Mouse (Mus musculus) layer of hippocampus, adult 9-10 months (tissue): ENCODE data around the gene Mgll.

Experiments used
- DNase-seq: peaks from one replicate; pipeline ENCODE4 v3.0.0; 2022; ENCODE audit warnings: low spot score

Mgll gene

DNA sequence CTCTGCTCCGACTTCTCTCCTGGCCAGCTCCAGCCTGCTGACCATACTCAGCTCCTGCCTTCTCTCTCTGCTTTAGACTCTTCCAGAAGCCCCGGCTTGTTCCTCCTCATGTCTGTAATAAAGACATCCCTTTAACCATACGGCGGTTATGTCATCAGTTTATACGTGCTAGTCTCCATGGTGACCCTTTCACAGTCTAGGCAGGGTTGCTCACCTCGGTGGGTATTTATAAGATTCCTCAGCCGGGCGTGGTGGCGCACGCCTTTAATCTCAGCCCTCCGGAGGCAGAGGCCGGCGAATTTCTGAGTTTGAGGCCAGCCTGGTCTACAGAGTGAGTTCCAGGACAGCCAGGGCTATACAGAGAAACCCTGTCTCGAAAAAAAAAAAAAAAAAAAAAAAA lies 51.1 kb downstream of the Mgll start:
- DNase-seq: no peak

DNA sequence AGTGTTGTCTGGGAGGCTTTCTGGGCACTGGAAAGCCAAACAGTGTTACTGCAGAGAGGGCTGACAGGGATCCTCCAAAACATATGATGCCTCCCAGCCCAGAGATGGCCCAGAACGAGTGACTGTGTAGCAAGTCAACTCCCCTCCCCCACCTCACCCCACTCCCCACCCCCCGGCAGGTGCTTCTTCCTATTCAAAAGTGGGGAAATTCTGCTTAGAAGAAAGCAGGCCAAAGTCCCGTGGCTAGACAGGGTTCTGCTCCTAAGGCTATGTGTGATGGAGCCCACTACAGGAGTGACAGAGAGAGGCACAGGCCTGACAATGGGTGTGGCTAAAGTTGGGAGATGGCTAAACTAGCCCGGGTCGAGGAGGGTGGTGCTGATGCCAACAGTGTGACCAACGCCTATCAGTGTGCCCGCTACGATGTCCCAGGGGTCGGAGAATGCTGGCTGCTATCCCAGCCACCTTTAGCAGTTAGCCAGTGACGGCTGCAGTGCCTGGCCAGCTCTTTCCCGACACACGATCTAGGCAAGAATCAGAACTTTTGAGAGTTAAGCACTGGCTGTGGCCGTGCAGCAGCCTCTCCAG lies 52.2 kb downstream of the Mgll start:
- DNase-seq: no peak

DNA sequence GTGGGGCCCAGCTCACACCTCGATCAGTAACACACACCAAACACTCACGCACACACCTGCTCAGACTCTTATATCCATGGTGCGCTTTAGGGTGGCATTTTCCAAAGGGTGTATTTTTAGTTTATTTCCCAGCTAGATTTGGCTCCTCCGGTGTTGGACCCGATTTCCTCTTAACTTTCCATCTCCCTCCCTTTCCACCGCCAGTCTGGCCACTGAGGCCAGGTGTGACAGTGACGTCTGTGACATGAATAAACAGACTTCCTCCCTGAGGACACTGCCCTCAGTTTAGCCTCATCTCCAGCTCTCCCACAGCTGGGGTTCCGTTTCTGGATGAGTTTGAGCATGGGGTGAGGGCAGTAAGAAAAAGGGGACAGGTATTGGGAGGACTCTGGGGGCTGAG lies 52.8 kb downstream of the Mgll start:
- no peak for DNase-seq

DNA sequence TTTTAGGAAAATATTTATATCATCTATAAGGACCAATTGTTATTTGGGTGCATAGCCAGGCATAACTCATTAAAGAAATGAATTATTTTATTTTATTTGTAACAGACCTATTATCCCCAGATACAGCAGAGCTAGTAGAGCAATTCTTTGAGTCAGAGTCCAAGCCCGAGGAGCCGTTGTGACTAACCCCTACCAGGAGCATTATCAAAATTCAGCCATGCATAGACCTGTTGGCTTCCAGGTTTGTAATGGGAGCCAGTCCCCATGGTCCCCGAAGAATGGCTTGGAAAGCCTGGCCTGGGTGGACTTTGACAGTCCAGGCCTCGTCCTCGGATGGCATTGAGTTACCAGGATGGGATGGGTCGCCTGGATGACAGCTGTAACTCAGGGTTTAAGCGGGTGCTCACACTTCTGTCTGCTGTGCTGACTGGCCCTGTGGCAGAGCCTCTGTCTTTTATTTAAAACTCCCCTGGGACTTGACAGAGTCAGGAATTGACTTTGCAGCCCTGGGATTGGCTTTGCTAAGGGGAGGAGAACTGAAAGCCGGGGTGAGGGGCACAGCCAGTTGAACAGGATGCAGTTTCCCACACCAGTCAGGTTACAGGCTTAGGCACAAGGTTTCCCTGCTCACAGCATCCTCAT lies 54.0 kb downstream of the Mgll start:
- DNase-seq: no peak

DNA sequence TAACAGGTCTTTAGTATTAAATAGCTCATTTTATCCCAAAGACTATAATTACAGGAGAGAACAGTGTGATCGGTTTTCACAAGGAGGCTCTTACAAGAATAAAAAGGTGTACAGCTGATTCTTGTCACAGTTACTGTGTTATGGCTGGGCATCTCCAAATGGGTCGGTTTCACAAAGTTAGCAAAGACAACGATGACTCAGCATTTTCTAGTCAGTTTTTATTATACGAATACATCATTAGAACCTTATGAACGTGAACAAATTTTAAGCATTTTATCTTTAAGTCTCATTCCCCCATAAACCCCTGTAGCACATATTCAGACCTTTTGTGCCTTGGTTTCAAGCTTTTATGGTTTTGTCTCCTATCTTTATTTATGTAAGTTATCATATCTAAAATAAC lies 55.5 kb downstream of the Mgll start:
- no peak for DNase-seq

DNA sequence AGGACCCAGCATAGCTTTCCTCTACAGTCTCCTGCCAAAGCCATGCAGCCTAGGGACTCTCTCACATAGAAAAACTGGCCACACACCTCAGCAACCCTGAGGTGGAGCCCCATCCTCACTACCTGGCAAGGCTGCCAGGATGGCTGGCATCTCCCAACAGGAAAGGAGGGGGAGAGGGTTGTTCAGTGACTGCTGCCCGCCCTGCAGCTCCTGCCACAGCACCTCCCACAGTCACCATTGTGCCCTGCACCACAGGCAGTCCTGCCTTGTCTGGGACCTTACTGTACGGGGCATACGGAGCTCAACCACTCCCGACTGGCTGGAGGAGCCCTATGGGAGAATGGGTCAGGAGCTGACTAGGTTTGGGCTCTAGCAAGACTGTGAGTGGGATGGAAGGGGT lies 57.7 kb downstream of the Mgll start:
- DNase-seq: no peak

DNA sequence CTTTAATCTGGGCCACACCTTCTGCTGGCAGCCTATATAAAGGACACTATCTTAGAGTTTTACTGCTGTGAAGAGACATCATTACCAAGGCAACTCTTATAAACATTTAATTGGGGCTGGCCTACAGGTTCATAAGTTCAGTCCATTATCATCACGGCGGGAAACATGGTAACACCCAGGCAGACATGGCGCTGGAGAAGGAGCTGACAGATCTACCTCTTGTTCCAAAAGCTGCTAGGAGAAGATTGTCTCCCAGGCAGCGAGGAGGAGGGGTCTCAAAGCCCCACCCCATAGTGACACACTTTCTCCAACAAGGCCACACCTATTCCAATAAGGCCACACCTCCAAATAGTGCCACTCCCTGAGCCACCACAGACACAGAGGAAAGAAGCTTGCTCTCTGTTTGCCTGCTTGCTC lies 58.8 kb downstream of the Mgll start:
- DNase-seq: no peak

DNA sequence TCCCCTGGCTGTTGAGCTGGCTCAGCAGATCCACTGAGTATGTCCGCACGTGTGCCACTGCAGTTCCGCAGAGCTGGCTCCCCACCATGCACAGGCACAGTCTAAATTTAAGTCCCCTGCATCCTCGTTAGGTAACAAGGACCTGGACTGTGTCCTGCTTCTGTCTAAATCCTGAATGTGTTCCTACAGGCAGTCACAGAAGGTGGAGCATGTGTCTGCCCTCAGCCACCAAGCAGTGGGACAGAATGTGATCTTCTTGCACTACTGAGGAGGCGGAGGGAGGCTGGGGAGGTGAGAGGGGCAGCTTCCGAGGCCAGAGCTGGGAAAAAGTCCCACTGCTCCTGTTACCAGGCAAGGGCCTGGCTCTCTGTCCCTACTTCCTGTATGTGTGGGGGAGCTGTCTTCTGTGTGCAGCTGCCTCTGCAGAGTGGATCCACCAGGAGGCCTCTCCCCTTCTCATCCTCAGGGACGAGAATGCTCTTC lies 60.5 kb downstream of the Mgll start:
- DNase-seq: no peak

DNA sequence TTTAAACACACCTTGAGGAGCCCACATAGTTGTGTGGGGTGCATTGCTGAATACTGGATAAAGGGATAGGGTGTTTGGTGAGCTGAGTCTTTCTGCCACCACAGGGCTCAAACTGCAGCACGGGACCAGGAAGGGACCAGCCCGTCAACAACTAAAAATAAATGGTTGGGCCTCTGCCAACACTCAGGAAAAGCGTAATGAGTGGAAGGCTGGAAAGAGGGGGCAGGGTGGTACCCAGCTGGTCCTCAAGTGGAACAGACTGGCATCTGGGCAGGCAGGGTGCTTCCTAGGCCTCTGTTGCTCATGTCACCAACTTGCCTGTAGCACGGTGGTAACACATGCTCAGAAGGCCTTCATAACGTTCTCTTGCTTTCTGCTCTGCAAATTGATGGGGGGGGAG lies 61.1 kb downstream of the Mgll start:
- no peak for DNase-seq

DNA sequence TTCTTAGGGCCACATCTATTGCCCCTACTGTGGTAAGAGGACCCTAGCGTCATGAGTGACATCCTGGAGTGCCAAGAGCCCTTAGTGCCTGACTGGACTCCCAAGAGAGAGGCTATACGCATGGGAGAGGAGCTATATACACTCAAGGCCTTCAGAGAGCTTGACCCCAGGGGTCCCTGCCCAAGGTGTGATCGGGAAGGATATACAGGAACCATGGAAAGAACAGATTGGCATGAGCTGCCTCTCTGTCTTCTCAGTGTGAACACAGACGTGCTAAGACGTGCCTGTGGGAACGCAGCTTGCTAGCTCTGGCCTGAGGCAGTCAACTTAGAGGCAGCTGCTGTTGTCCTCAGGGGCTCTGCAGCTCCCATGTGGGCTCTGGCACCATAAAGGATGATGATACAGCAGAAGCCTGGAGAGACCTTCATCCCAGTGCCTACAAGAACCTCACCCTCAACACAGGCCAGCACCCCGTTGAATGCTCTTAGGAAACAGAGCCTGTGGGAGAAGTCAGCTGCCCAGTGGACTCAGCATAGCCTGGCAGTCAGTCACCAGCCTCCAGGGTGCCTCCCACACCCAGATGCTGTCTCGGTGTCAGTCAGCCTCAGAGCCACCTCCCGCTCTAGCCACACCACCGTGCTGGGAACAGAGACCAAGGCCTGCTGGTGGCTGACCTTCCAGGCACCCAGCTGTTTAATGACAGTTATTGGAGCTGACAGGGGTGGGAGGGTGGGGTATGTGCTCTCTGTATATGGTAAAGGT lies 61.8 kb downstream of the Mgll start:
- DNase-seq: no peak

DNA sequence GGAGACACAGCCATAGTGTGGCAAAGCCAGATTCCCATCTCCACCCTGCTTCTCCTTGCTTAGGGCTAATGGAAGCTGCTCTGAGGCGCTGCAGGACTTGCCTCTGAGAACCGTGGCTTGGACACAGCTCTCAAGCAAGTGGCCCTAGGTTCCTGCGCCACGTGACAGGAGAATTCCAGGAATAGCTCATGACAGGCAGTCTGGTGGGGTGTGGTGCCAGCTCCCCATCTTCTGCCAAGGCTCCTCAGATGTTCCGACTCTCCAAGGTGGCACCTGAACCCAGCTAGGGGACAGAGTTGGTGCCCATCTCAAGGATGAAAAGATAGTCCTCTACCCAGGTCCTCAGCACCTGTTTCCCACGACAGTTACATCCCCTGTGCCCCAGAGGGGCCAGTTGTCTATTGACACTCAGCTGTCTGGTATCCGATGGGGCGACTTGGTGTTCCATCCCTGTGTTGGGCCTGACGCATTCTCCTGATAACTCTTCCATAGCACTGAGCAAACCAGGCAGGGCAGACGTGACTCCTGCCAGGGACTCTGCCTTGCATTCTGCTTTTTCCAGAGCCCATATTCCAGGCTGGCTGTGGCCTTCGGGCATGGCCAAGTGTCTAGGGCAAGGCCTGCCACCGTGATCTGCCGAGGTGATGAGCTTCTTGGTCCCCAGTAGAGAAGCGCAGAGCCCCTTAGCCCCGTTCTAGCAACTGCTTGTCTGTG lies 62.7 kb downstream of the Mgll start:
- DNase-seq: no peak

DNA sequence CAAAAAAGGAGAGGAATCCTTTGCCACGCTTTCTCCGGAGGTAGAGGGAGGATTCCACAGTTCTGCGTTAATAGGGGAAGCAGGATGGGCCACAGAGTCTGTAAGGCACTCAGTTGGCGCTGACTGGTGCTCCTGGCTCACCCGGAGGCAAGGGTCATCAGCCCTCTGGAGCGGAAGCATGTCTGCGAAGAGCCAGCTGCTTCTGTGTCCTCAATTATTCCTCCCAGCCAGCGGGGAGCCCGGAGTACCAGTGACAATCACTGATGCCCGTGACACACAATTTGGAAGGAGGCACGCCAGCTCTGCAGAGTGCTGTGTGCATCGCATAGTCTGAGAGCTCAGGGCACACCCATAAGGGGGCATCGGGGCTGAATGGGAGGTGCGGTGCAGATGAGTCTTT lies 63.3 kb downstream of the Mgll start:
- no peak for DNase-seq

DNA sequence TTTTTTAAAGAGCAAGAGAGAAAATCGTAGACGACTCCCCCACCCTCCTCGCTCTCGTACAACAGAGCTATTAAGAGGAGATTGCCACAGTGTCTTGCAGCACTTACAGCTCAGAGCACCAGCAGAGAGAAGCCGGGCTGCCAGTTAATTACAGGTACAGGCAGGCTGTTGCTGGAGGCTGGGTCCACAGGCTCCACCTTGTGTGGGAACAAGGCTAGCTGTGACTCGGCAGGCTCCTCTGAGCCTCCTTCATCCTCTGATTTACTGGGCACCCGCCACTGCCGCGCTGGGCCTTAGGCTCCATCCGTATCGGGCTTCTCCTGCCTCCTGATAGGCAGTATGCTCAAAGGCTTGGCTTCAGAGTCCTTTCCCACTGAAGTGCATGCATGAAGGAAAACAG lies 64.0 kb downstream of the Mgll start:
- no peak for DNase-seq

DNA sequence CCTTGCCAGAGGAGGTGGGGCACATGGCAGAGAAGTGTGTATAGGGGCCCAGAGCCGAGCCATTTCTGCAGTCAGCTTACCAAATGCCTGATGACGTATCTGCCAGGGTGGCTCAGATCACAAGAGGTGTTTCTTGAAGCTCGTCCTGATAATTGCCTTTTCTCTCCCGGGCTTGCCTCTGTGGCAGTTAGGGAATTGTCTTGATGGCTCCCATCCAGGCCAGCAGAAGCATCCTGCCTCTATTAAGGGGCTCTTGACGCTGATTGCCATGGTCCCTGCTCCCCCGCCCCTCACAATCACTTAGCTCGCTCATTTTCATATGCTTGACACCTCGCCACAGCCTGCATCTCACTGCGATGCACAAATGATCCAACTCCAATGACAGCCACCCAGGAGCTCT lies 67.1 kb downstream of the Mgll start:
- no peak for DNase-seq

DNA sequence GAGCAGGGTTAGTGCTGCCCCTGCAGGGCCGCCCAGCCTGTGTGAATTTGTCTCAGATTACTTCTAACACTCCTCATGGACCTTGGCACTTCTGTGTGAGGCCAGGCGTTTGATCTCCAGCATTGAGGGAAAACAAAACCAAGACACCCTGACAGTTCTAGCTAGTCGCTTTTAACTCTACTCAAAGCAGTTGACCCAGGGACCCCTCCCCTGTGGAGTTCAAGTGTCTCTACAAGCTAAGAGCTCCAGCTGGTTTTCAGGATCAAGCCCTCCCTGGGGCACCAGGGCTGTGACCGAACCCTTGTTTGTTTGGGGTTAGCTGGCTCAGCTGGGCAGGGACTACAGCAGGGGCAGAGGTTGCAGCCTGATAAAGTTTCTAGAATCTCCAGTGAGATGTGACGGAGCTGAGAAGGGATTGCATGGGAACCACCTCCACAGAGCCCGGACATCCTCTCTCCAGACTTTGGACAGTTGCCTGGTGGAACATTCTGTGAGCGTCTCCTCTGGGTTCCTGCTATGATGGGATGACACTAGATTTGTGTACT lies 68.0 kb downstream of the Mgll start:
- DNase-seq: no peak

DNA sequence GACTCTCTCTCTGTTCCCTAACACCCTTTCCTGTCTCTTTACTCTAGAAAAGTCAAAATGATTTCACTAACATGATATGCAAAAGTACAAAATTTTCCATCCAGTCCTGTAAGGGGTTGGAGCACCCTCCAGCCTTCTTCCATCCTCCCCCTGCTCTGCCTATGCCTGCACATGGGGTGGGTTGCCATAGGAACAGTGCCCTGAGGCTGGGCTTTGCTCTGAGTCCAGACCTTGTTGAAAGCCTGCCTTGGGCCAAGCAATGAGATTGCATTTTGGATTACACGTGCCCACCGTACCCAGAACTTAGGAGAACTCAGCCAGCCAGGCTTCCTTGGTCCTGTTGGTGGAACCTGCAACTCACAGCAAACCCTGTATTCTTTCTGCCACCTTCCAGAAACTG lies 69.0 kb downstream of the Mgll start:
- DNase-seq: no peak

DNA sequence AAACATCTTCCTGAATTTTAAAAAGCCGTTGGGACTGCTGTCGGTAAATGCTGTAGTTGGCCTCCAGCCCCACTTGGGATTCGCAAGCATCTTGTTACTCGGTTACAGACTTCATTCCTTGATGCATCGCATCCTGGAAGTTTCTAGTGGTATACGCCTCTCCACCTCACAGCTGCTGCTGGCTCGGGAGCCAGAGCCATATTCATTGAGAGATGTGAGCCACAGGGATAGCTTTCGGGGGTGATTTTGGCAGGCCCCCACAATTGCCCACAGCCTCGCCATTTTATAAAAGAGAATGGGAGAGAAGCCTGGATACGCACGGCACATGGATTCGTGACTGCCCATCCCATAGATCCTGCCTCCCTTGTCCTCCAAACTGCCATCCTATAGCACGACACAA lies 69.7 kb downstream of the Mgll start:
- DNase-seq: no peak

DNA sequence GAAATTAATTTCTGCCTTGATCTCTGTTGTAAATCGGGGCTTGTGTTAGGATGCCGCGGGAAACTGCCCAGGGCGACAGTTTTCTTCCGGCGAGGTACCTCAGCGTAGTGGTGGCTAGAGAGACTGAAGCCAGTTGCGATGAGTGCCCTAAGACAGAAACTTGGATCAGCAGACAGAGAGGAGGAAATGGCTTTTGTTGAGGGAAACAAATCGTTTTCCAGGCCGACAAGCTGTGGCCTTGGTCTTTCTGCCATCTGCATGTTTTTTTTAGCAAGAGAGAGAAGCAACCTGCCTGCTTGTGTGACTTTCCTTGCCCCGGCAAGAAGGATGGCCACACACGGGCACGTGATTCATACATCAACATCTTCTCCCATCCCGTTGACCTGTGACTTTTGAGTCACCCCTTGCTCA lies 70.4 kb downstream of the Mgll start:
- no peak for DNase-seq

DNA sequence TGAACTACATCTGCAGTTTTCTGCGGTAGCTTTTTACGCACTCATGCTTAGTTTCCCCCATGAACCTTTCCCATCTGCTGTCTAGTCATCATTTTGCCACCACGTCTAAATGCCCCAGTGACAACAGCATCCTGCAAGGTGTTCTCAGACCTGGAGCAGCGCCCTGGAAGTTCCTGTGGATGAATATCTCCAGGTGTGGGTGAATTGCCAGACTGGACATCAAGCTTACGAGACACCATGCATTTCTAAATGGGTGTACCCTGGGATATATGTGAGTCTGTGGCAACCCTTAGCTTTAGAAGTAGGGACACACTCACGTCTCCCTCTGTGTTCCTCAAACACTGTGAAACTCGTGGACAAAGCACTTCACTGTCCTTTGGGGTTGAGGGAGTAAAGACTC lies 76.0 kb downstream of the Mgll start:
- no peak for DNase-seq

DNA sequence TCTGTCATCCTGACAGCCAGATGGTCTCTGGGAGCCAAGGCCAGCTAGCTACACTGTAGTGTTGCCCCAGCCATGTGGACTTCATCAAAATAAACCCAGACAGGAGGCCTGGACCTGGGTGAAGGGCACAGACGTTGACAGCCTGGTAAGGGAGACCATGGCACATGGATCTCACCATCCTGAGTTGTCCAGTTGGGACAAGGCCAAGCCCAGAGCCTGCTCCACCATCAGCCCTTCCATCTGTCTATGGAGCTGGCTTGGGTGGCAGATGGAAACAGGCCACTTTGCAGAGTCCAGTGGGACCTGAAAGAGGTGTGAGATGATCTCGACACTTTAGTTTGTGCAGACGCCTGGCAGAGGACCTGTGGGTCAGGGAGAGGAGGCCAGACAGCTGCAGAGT lies 76.5 kb downstream of the Mgll start:
- no peak for DNase-seq

DNA sequence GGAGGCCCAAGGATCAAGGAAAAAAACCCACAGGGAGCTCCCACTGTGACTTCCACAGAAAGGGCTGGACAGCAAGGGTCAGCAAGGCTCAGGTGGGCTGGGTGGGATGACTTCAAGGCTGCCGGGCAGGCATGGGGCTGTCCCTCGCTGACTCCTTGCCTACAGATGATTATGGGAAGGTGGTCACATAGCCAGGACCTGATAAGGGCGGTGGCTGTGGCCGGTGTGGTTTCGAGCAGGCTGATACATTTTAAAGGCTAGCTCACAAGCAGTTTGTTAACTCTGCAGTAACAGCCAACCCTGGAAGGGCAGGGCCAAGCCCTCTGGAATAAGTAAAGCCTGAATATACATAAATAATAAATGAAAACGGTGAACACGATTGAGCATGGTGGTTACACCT lies 78.8 kb downstream of the Mgll start:
- no peak for DNase-seq

DNA sequence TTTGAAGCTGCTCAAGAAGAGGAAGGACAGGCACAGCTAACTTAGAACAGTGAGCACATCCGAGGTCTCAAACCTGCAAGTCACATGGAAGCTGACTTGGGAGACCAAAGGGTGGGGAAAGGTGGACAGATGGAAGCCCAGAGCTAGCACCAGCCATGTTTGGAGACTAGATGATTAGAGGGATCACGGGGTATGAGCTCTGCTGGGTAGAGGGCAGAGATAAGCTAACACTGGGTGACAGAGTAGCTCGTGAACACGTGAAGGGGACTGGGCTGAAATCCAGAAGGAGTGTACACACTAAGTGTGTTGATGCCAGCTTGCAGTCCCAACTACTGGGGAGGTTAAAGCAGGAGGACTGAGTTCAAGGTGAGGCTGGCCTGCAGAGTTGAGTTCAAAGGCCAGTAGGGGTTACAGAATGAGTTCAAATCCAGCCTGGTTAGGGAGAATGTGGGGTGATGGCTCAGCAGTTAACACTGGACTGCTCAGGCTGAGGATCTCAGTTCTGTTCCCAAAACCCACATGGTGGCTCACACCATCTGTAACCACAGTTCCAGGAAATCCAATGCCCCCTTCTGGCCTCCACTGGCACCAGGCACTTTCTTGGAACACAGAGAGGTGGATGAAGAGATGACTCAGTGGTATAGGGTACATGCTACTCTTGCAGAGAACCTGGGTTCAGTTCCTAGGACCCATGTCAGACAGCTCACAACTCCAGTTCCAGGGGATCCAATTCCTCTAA lies 79.9 kb downstream of the Mgll start:
- DNase-seq: no peak
